Comparison of ENCODE assay signal across 22 mouse cellular contexts in the genomic region with DNA sequence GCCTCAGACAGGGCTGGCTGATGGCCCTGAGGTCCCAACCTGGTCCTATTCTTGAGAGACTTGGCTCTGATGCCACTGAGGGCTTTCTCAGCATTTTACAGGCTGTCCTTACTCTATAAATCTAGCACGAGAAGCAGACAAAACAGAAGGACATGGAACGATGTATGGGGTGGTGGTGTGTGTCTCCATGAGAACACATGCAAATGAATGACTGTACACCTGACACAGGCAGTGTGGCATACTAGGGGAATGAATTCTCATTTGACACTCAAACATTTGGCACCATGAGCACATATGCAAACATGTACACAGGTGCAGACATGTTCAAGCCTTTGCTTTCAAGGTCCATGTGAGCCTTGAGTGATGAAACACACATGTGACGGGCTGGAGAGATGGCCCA. TPM values are rescaled to one million over a fixed set of nuclear protein-coding genes. Genes with fewer than 3 reads are reported as not detected.
DNase-seq lines count a peak whose midpoint lies in the region; ATAC-seq and TF ChIP-seq lines count a peak whose summit lies in the region.
"Had no signal": no experiment of that assay in that cellular context is flagged by ENCODE, and none has a peak within 500 bp of the region (broad histone marks: within the 10 kb centered on the region; RNA-seq: fewer than 3 reads in every experiment).

No protein-coding gene starts in this region.

- WGBS in spleen, adult 2 months = 64% methylated on average over 3 of the region's 3 CpGs
- WGBS in bone marrow, adult 2 months = 78% methylated on average over 3 of the region's 3 CpGs

- no peak overlapping the region for H3K4me3 ChIP-seq in spleen, adult 2 months (ENCODE audit: extremely low read depth, insufficient read depth, insufficient read length)
- no peak overlapping the region for H3K4me3 ChIP-seq in bone marrow, adult 2 months (replicated peaks; ENCODE audit: control insufficient read depth, low read depth, low read length)
- H3K4me3 ChIP-seq: embryonic facial prominence, embryonic 10.5 days; embryonic facial prominence, embryonic 12.5 days; forebrain, embryonic 10.5 days; forebrain, embryonic 12.5 days had no signal

- H3K27me3 ChIP-seq in spleen, adult 2 months (ENCODE audit: control insufficient read depth, insufficient read depth, low read length) = no peaks in the 10 kb centered on the region
- no peaks in the 10 kb centered on the region for H3K27me3 ChIP-seq in splenic B cell, adult 2 months (ENCODE audit: control insufficient read depth, insufficient read depth, low read length, poor library complexity, severe bottlenecking)
- H3K27me3 ChIP-seq: embryonic facial prominence, embryonic 12.5 days; forebrain, embryonic 12.5 days had no signal

- no peak for TF ChIP-seq POLR2A in spleen, adult 2 months (IDR thresholded peaks at IDR 0.05; ENCODE audit: low read depth, low read length)
- TF ChIP-seq POLR2A in bone marrow, adult 2 months (IDR thresholded peaks at IDR 0.05; ENCODE audit: borderline replicate concordance, control insufficient read depth, low read depth, low read length) = no peak

- no peak for TF ChIP-seq CTCF in spleen, adult 2 months (IDR thresholded peaks at IDR 0.05; ENCODE audit: extremely low read depth, insufficient read depth, insufficient read length, insufficient replicate concordance)
- no peak for TF ChIP-seq CTCF in bone marrow, adult 2 months (IDR thresholded peaks at IDR 0.05; ENCODE audit: control insufficient read depth, insufficient read depth, low read length)

- H3K27ac ChIP-seq in spleen, adult 2 months (ENCODE audit: insufficient read depth, low read length) = peak overlapping the region; percentile 94
- H3K27ac ChIP-seq in bone marrow, adult 2 months (ENCODE audit: control insufficient read depth, insufficient read depth, low read depth, low read length, poor library complexity) = peak overlapping the region; percentile 47
- H3K27ac ChIP-seq: embryonic facial prominence, embryonic 10.5 days; embryonic facial prominence, embryonic 12.5 days; forebrain, embryonic 10.5 days; forebrain, embryonic 12.5 days had no signal

- no peak for DNase-seq in spleen, adult 2 months (ENCODE audit: low read depth in 1 of 2, low spot score in 2 of 2)
- no peak for DNase-seq in spleen, adult 12 weeks (ENCODE audit: low spot score)
- peak; percentile 33 for DNase-seq in induced T-regulatory cell, adult 2 months (ENCODE audit: low read depth)
- DNase-seq in splenic B cell, adult 2 months (ENCODE audit: low read depth, low spot score) = peak; percentile 57
- no peak for DNase-seq in lung, postnatal 25 days (ENCODE audit: low spot score)
- DNase-seq: adrenal gland, adult 2 months; adrenal gland, postnatal 10 days; adrenal gland, postnatal 25 days; cerebellum, adult 11-12 months; cerebellum, adult 2 months; cerebellum, adult 9-10 months; cerebellum, postnatal 10 days; cerebellum, postnatal 25 days had no signal

- no peaks in the 10 kb centered on the region for H3K36me3 ChIP-seq in spleen, adult 2 months (ENCODE audit: control insufficient read depth, insufficient read depth, low read length)
- no peaks in the 10 kb centered on the region for H3K36me3 ChIP-seq in splenic B cell, adult 2 months (ENCODE audit: control insufficient read depth, insufficient read depth, low read length, poor library complexity, severe bottlenecking)

- peaks cover 82% of the 10 kb centered on the region for H3K4me1 ChIP-seq in spleen, adult 2 months (ENCODE audit: control insufficient read depth, insufficient read depth, insufficient read length)
- H3K4me1 ChIP-seq in bone marrow, adult 2 months (ENCODE audit: control insufficient read depth, insufficient read depth, low read length) = peaks cover 39% of the 10 kb centered on the region
- H3K4me1 ChIP-seq: embryonic facial prominence, embryonic 10.5 days; embryonic facial prominence, embryonic 12.5 days; forebrain, embryonic 10.5 days; forebrain, embryonic 12.5 days had no signal

- no peak for ATAC-seq in erythroid progenitor cell, adult 5-6 weeks (replicated peaks; ENCODE audit: low FRiP score, poor library complexity, severe bottlenecking)
- ATAC-seq: forebrain, embryonic 14.5 days; forebrain, embryonic 16.5 days had no signal

RNA-seq across cellular contexts. Expression of gene Klf2, which starts 37.8 kb away (rescaled TPM):
- polyA plus RNA-seq in spleen, adult 2 months (2012; rRNA removed) = 219 and 378 TPM in 2 replicates
- 123 and 179 TPM in 2 replicates for polyA plus RNA-seq in bone marrow, adult 2 months (2011; ENCODE audit: insufficient read depth, insufficient read length, low replicate concordance, missing spikeins)
- 5.4 and 13.3 TPM in 2 replicates for total RNA-seq in erythroid progenitor cell, adult 5-6 weeks (2015; ENCODE audit: low replicate concordance)
- total RNA-seq in erythroid progenitor cell, adult 5-6 weeks (2017; ENCODE audit: low replicate concordance) = 2.9 and 5.5 TPM in 2 replicates
- total RNA-seq: MEL had no signal

RNA-seq across cellular contexts. Expression of gene Gm10282, which starts 51.5 kb away (rescaled TPM):
- 1.4 and 1.7 TPM in 2 replicates for polyA plus RNA-seq in spleen, adult 2 months (2012; rRNA removed)
- polyA plus RNA-seq in bone marrow, adult 2 months (2011; ENCODE audit: insufficient read depth, insufficient read length, low replicate concordance, missing spikeins) = 514 and 1,002 TPM in 2 replicates
- total RNA-seq in erythroid progenitor cell, adult 5-6 weeks (2015; ENCODE audit: low replicate concordance) = 32.8 and 36.5 TPM in 2 replicates
- 19.9 and 23.5 TPM in 2 replicates for total RNA-seq in erythroid progenitor cell, adult 5-6 weeks (2017; ENCODE audit: low replicate concordance)

Comparison
In these comparisons a context has a peak if more than half of its experiments do, and no peak if none do; other contexts are left out.
1. DNase-seq: peak in induced T-regulatory cell, adult 2 months (single experiment) and splenic B cell, adult 2 months (single experiment); none in spleen, adult 2 months (0 of 2), spleen, adult 12 weeks (single experiment) and lung, postnatal 25 days (single experiment).
2. RNA of gene Gm10282, which starts 51.5 kb away (polyA plus RNA-seq): 514 to 1,002 TPM in bone marrow, adult 2 months; 1.4 to 1.7 TPM in spleen, adult 2 months; every median in the first group is over 100 times any median in the second.